Mouse (Mus musculus): ENCODE results near the gene Sox14. TPM values are rescaled to one million over a fixed set of nuclear protein-coding genes. Genes with fewer than 3 reads are reported as not detected.

Gene Sox14
- polyA plus RNA-seq (2015; fragmentation: Nextera tagmentation; extraction: Ambion mirVana): not detected in 2 replicates

- ATAC-seq (ENCODE audit: low FRiP score, low TSS enrichment) (peak; percentile 22; the same call in 1 of the 2 replicates), DNase-seq (ENCODE audit: low spot score) (peak; percentile 50)
- H3K9ac ChIP-seq (ENCODE audit: low read length): no peak within 1 kb of the TSS
- no peaks in the 10 kb centered on the region; the same call in 1 of the 2 replicates for H3K4me1 ChIP-seq (replicated peaks; ENCODE audit: control insufficient read depth, insufficient read depth)
- WGBS: under 1% methylated on average over 45 of the region's 47 CpGs
- no peak within 1 kb of the TSS for H3K27ac ChIP-seq (replicated peaks)
- no peak for TF ChIP-seq EP300 (optimal IDR thresholded peaks at IDR 0.05)
- TF ChIP-seq CTCF (IDR thresholded peaks at IDR 0.05; ENCODE audit: low read depth): no peak
- peak within 1 kb of the TSS; percentile 42; the same call in 1 of the 2 replicates for H3K4me2 ChIP-seq (replicated peaks; ENCODE audit: low read depth)
- no peaks in the 10 kb centered on the region for H3K9me3 ChIP-seq (ENCODE audit: control insufficient read depth, low read length)
- peaks cover 26% of the 10 kb centered on the region for H3K27me3 ChIP-seq (ENCODE audit: control insufficient read depth, insufficient read depth, low read length)
- H3K4me3 ChIP-seq (ENCODE audit: low read depth, low read length): peak within 1 kb of the TSS; percentile 27
- no peaks in the 10 kb centered on the region for H3K36me3 ChIP-seq (ENCODE audit: control insufficient read depth, insufficient read depth, low read length)
These were observed at the start of gene Sox14 for GRCm38 (mm10) chr9:99875618-99876372. Gene Sox14 (minus strand): TSS chr9:99876170.

DNA sequence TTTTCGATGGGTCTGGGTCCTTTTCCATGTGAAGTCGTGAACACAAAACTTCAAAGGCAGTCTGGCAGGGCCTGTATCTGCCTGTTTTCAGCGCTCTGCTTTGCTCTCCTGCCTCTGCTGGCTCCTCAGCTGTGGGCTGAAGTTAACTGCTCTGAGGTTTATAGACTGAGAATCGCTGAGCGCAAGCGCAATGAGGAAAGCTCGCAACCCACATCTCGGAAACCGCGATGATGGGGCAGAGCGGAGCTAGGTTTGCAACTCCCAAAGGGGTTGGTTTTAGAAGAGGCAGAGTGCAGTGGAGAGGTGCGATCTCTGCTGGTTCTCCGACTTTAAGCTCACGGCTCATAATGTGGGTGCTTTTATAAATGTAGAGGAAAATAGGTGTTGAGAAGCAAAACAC is 3.3 kb upstream of the Sox14 start:
- Histone ChIP-seq H3K27me3 (ENCODE audit: control insufficient read depth, insufficient read depth, low read length) (peaks cover 17% of the 10 kb centered on the region), H3K9me3 (ENCODE audit: control insufficient read depth, low read length) (no peaks in the 10 kb centered on the region), H3K9ac (ENCODE audit: low read length) (no peak overlapping the region), H3K4me3 (ENCODE audit: low read depth, low read length) (no peak overlapping the region), H3K4me2 (replicated peaks; ENCODE audit: low read depth) (no peak overlapping the region), H3K4me1 (replicated peaks; ENCODE audit: control insufficient read depth, insufficient read depth) (no peaks in the 10 kb centered on the region; the same call in 1 of the 2 replicates), H3K36me3 (ENCODE audit: control insufficient read depth, insufficient read depth, low read length) (no peaks in the 10 kb centered on the region), H3K27ac (replicated peaks) (no peak overlapping the region)
- WGBS: 5% methylated on average over 14 of the region's 14 CpGs
- DNase-seq (ENCODE audit: low spot score): no peak
- no peak for TF ChIP-seq CTCF (IDR thresholded peaks at IDR 0.05; ENCODE audit: low read depth)
- TF ChIP-seq EP300 (optimal IDR thresholded peaks at IDR 0.05): no peak
- ATAC-seq (ENCODE audit: low FRiP score, low TSS enrichment): no peak

DNA sequence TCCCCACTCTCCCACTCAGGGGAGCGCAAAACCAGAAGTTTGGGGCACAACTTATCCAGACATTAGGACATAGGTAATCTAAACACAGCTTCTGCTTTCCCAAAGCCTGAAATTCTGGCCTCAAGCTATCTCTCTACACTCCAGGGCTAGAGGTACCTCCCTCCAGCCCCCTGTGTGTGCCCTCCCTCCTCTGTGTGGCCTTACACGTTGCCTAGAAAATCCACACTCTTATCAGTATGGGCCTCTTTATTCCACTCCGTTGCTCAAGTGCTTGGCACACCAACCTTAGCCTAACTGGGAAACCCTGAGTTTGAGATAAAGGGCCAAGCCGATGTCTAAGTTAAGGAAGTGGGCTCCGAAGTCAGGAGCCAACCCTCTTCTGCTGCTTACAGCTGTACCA is 2.6 kb upstream of the Sox14 start:
- no peak overlapping the region for H3K4me3 ChIP-seq (ENCODE audit: low read depth, low read length)
- DNase-seq (ENCODE audit: low spot score) (no peak), ATAC-seq (ENCODE audit: low FRiP score, low TSS enrichment) (no peak)
- no peaks in the 10 kb centered on the region for H3K36me3 ChIP-seq (ENCODE audit: control insufficient read depth, insufficient read depth, low read length)
- H3K27ac ChIP-seq (replicated peaks): no peak overlapping the region
- no peak overlapping the region for H3K4me2 ChIP-seq (replicated peaks; ENCODE audit: low read depth)
- WGBS: 14% methylated on average over 5 of the region's 5 CpGs
- H3K4me1 ChIP-seq (replicated peaks; ENCODE audit: control insufficient read depth, insufficient read depth): no peaks in the 10 kb centered on the region; the same call in 1 of the 2 replicates
- TF ChIP-seq EP300 (optimal IDR thresholded peaks at IDR 0.05) (no peak), CTCF (IDR thresholded peaks at IDR 0.05; ENCODE audit: low read depth) (no peak)
- no peak overlapping the region for H3K9ac ChIP-seq (ENCODE audit: low read length)
- H3K27me3 ChIP-seq (ENCODE audit: control insufficient read depth, insufficient read depth, low read length): peaks cover 17% of the 10 kb centered on the region
- no peaks in the 10 kb centered on the region for H3K9me3 ChIP-seq (ENCODE audit: control insufficient read depth, low read length)

GRCm38 (mm10) chr9:99877056-99877546 is 1.1 kb upstream of the Sox14 start:
- Histone ChIP-seq H3K4me2 (replicated peaks; ENCODE audit: low read depth) (no peak overlapping the region), H3K9me3 (ENCODE audit: control insufficient read depth, low read length) (no peaks in the 10 kb centered on the region), H3K36me3 (ENCODE audit: control insufficient read depth, insufficient read depth, low read length) (no peaks in the 10 kb centered on the region), H3K9ac (ENCODE audit: low read length) (no peak overlapping the region), H3K27me3 (ENCODE audit: control insufficient read depth, insufficient read depth, low read length) (peaks cover 20% of the 10 kb centered on the region), H3K27ac (replicated peaks) (no peak overlapping the region), H3K4me1 (replicated peaks; ENCODE audit: control insufficient read depth, insufficient read depth) (no peaks in the 10 kb centered on the region; the same call in 1 of the 2 replicates), H3K4me3 (ENCODE audit: low read depth, low read length) (no peak overlapping the region)
- TF ChIP-seq CTCF (IDR thresholded peaks at IDR 0.05; ENCODE audit: low read depth) (no peak), EP300 (optimal IDR thresholded peaks at IDR 0.05) (no peak)
- DNase-seq (ENCODE audit: low spot score) (no peak), ATAC-seq (ENCODE audit: low FRiP score, low TSS enrichment) (no peak)
- 4% methylated on average over 22 of the region's 22 CpGs for WGBS

- Histone ChIP-seq H3K4me3 (ENCODE audit: low read depth, low read length) (peak overlapping the region; percentile 27), H3K36me3 (ENCODE audit: control insufficient read depth, insufficient read depth, low read length) (no peaks in the 10 kb centered on the region), H3K9me3 (ENCODE audit: control insufficient read depth, low read length) (no peaks in the 10 kb centered on the region), H3K4me2 (replicated peaks; ENCODE audit: low read depth) (peak overlapping the region; percentile 42; the same call in 1 of the 2 replicates), H3K27ac (replicated peaks) (no peak overlapping the region), H3K9ac (ENCODE audit: low read length) (no peak overlapping the region), H3K27me3 (ENCODE audit: control insufficient read depth, insufficient read depth, low read length) (peaks cover 22% of the 10 kb centered on the region), H3K4me1 (replicated peaks; ENCODE audit: control insufficient read depth, insufficient read depth) (no peaks in the 10 kb centered on the region; the same call in 1 of the 2 replicates)
- WGBS: 1% methylated on average over 25 of the region's 25 CpGs
- ATAC-seq (ENCODE audit: low FRiP score, low TSS enrichment) (no peak), DNase-seq (ENCODE audit: low spot score) (no peak)
- no peak for TF ChIP-seq CTCF (IDR thresholded peaks at IDR 0.05; ENCODE audit: low read depth)
- TF ChIP-seq EP300 (optimal IDR thresholded peaks at IDR 0.05): no peak
These were observed 544 bp upstream of the Sox14 start for GRCm38 (mm10) chr9:99876373-99877055.
